ENCODE assay signal across 8 mouse cellular contexts in the genomic region with DNA sequence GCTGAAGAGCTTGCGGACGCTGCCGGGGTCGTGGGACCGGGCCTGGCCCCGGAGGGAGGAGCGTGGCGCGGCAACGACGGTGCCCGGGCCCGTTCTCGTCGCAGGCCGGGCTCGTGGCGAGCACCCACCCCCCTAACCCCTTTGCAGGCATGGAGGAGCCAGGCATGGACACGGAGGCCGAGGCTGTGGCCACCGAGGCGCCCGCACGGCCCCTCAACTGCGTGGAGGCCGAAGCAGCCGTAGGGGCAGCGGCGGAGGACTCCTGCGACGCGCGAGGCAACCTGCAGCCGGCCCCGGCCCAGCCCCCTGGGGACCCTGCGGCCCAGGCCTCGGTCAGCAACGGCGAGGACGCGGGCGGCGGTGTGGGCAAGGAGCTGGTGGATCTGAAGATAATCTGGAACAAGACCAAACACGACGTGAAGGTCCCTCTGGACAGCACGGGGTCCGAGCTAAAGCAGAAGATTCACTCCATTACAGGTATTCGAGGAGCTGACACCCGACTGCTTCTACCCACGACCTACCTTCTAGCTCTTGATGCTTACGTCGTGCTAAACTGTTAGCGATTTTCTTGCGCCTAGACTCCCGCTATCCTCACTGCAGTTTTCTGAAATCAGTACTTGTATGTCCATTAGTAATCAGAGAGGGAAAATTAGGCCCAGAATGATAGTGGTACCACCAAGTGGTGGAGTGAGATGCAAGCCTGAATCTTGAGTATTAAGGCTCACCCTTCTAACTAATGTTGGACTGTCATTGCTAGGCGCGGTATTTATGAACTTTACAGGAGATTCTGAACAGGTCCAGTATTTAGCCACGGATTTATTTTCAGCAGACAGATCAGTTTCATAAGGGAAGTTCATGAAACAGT. TPM values are rescaled to one million over a fixed set of nuclear protein-coding genes. Genes with fewer than 3 reads are reported as not detected.
DNase-seq lines count a peak whose midpoint lies in the region; ATAC-seq and TF ChIP-seq lines count a peak whose summit lies in the region.

No protein-coding gene starts in this region.

- H3K9me3 ChIP-seq in forebrain, embryonic 16.5 days (ENCODE audit: control insufficient read depth, low read length) = no peaks in the 10 kb centered on the region
- H3K9me3 ChIP-seq in midbrain, postnatal 0 days (ENCODE audit: low read length) = no peaks in the 10 kb centered on the region

- ATAC-seq in forebrain, embryonic 16.5 days = peak; percentile 30
- ATAC-seq in midbrain, postnatal 0 days (ENCODE audit: low FRiP score) = peak; percentile 39

- no peaks in the 10 kb centered on the region for H3K27me3 ChIP-seq in forebrain, embryonic 16.5 days (replicated peaks; ENCODE audit: control insufficient read depth, insufficient read depth, low read length)
- no peaks in the 10 kb centered on the region for H3K27me3 ChIP-seq in midbrain, postnatal 0 days (ENCODE audit: insufficient read depth, low read length)

- TF ChIP-seq CTCF in gastrocnemius, adult 2 months (IDR thresholded peaks at IDR 0.05) = peak; percentile 25; the same call in 1 of the 2 replicates
- peak; percentile 51 for TF ChIP-seq CTCF in midbrain, postnatal 0 days (IDR thresholded peaks at IDR 0.05)

- H3K36me3 ChIP-seq in forebrain, embryonic 16.5 days (ENCODE audit: control insufficient read depth, insufficient read depth) = peaks cover 15% of the 10 kb centered on the region
- H3K36me3 ChIP-seq in midbrain, postnatal 0 days (ENCODE audit: insufficient read depth, low read length) = peaks cover 21% of the 10 kb centered on the region

- peak overlapping the region; percentile 91 for H3K9ac ChIP-seq in forebrain, embryonic 16.5 days (replicated peaks; ENCODE audit: low read depth, low read length)
- H3K9ac ChIP-seq in midbrain, postnatal 0 days (replicated peaks; ENCODE audit: low read length, poor library complexity, severe bottlenecking) = peak overlapping the region; percentile 96

- peaks cover 26% of the 10 kb centered on the region for H3K4me1 ChIP-seq in forebrain, embryonic 16.5 days (replicated peaks; ENCODE audit: control insufficient read depth, insufficient read depth, low read length)
- peaks cover 12% of the 10 kb centered on the region; the same call in 1 of the 2 replicates for H3K4me1 ChIP-seq in midbrain, postnatal 0 days (ENCODE audit: insufficient read depth, low read length)

- WGBS in forebrain, embryonic 16.5 days = 2% methylated on average over 57 of the region's 58 CpGs
- 1% methylated on average over 46 of the region's 58 CpGs for WGBS in midbrain, postnatal 0 days

- DNase-seq in gastrocnemius, adult 2 months = no peak
- DNase-seq in gastrocnemius, postnatal 25 days = no peak
- peak; percentile 57 for DNase-seq in thymus, postnatal 4 days
- DNase-seq in thymus, postnatal 14 days = no peak
- DNase-seq in layer of hippocampus, adult 9-11 months = peak; percentile 21
- peak; percentile 7 for DNase-seq in midbrain, postnatal 0 days (ENCODE audit: low spot score)
- no peak for DNase-seq in thymus, postnatal 36 days

- H3K4me2 ChIP-seq in forebrain, embryonic 16.5 days (ENCODE audit: low read length) = peak overlapping the region; percentile 72
- H3K4me2 ChIP-seq in midbrain, postnatal 0 days (ENCODE audit: low read depth, low read length, poor library complexity, severe bottlenecking) = peak overlapping the region; percentile 62

- peak overlapping the region; percentile 97 for H3K27ac ChIP-seq in gastrocnemius, adult 2 months
- H3K27ac ChIP-seq in forebrain, embryonic 16.5 days (ENCODE audit: low read length) = peak overlapping the region; percentile 98
- H3K27ac ChIP-seq in midbrain, postnatal 0 days (ENCODE audit: low read depth, low read length) = peak overlapping the region; percentile 93

- intact Hi-C loops in gastrocnemius, adult 2 months (cut with DNase I) = loop anchor here (2.0 to 5.0 kb wide), 2 partner anchors 31 to 50 kb away; no protein-coding TSS in a partner anchor

- H3K4me3 ChIP-seq in gastrocnemius, adult 2 months = peak overlapping the region; percentile 93
- H3K4me3 ChIP-seq in forebrain, embryonic 16.5 days (replicated peaks; ENCODE audit: low read length) = peak overlapping the region; percentile 87
- H3K4me3 ChIP-seq in midbrain, postnatal 0 days (ENCODE audit: low read depth, low read length) = peak overlapping the region; percentile 99

RNA-seq across cellular contexts. Expression of a gene that starts 0.7 kb away (rescaled TPM):
- 1 to 10 TPM; 6.6 to 8.2 TPM for total RNA-seq in gastrocnemius, adult 2 months (2021)
- total RNA-seq in gastrocnemius, postnatal 25 days (2021) = 1 to 10 TPM; 5.4 to 6.8 TPM
- 10.9 and 12.1 TPM in 2 replicates for polyA plus RNA-seq in forebrain, embryonic 16.5 days (2015; fragmentation: Nextera tagmentation; extraction: Ambion mirVana)
- 14.0 and 15.3 TPM in 2 replicates for total RNA-seq in midbrain, postnatal 0 days (2014; rRNA removed)
- 7.2 and 7.5 TPM in 2 replicates for polyA plus RNA-seq in midbrain, postnatal 0 days (2015; fragmentation: Nextera tagmentation; extraction: Ambion mirVana)

RNA-seq across cellular contexts. Expression of a gene that starts 0.8 kb away (rescaled TPM):
- 10 to 100 TPM; 23.2 to 25.5 TPM for total RNA-seq in gastrocnemius, adult 2 months (2021)
- 10 to 100 TPM; 23.5 to 24.6 TPM for total RNA-seq in gastrocnemius, postnatal 25 days (2021)
- polyA plus RNA-seq in forebrain, embryonic 16.5 days (2015; fragmentation: Nextera tagmentation; extraction: Ambion mirVana) = 63.8 and 65.6 TPM in 2 replicates
- 124 and 137 TPM in 2 replicates for total RNA-seq in midbrain, postnatal 0 days (2014; rRNA removed)
- 63.2 and 69.0 TPM in 2 replicates for polyA plus RNA-seq in midbrain, postnatal 0 days (2015; fragmentation: Nextera tagmentation; extraction: Ambion mirVana)

RNA-seq across cellular contexts. Expression of a gene that starts 33.9 kb away (rescaled TPM):
- total RNA-seq in gastrocnemius, adult 2 months (2021) = 100 to 1,000 TPM; 529 to 848 TPM
- total RNA-seq in gastrocnemius, postnatal 25 days (2021) = 100 to 1,000 TPM; 694 to 706 TPM
- 530 and 550 TPM in 2 replicates for polyA plus RNA-seq in forebrain, embryonic 16.5 days (2015; fragmentation: Nextera tagmentation; extraction: Ambion mirVana)
- total RNA-seq in midbrain, postnatal 0 days (2014; rRNA removed) = 43.0 and 67.9 TPM in 2 replicates
- 711 and 727 TPM in 2 replicates for polyA plus RNA-seq in midbrain, postnatal 0 days (2015; fragmentation: Nextera tagmentation; extraction: Ambion mirVana)

RNA-seq across cellular contexts. Expression of a gene that starts 46.7 kb away (rescaled TPM):
- 10 to 100 TPM; 12.2 to 13.5 TPM for total RNA-seq in gastrocnemius, adult 2 months (2021)
- total RNA-seq in gastrocnemius, postnatal 25 days (2021) = 10 to 100 TPM; 13.2 to 22.4 TPM
- polyA plus RNA-seq in forebrain, embryonic 16.5 days (2015; fragmentation: Nextera tagmentation; extraction: Ambion mirVana) = 67.0 and 69.0 TPM in 2 replicates
- 25.4 and 27.2 TPM in 2 replicates for total RNA-seq in midbrain, postnatal 0 days (2014; rRNA removed)
- 20.1 and 22.2 TPM in 2 replicates for polyA plus RNA-seq in midbrain, postnatal 0 days (2015; fragmentation: Nextera tagmentation; extraction: Ambion mirVana)

Comparison
In these comparisons a context has a peak if more than half of its experiments do, and no peak if none do; other contexts are left out.
1. DNase-seq: peak in thymus, postnatal 4 days (single experiment), layer of hippocampus, adult 9-11 months (single experiment) and midbrain, postnatal 0 days (single experiment); none in gastrocnemius, adult 2 months (single experiment), gastrocnemius, postnatal 25 days (single experiment), thymus, postnatal 14 days (single experiment) and thymus, postnatal 36 days (0 of 2).
2. Peak in every context shown above with its lines, with median percentiles within 50 percentile points of each other: H3K27ac ChIP-seq and H3K4me3 ChIP-seq.